Mouse (Mus musculus): ENCODE data around the gene Magi2. TPM values are rescaled to one million over a fixed set of nuclear protein-coding genes. Genes with fewer than 3 reads are reported as not detected.

Gene Magi2
- polyA plus RNA-seq, 1 experiment from 2014 or later, result 3.0 TPM

- WGBS, result 61% methylated on average over 4 of the region's 4 CpGs
Observed at GRCm38 (mm10) chr5:20062011-20062410, 835.2 kb downstream of the Magi2 start.

DNA sequence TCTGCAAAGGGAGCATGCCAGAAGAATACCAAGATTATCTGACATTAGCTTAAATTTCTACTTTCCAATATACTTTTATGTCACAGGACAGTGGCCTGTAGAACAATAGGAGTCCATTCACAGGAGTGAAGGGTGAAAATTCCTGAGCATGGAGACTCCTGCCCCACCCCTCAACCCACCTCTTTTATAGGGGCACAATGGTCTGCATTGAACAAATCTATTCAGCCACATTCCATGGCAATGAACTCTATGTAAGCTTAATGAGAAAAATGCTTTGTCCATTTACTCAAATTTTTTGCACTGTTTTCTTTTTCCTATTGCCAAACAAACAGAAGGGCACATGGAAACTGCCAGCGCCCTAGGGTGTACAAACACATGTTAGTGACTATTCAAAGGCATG is 838.2 kb downstream of the Magi2 start:
- 78% methylated on average over 1 of the region's 1 CpGs for WGBS
- no peak overlapping the region for H3K27ac ChIP-seq (replicated peaks; ENCODE audit: low read depth, low read length)
- no peaks in the 10 kb centered on the region for H3K9me3 ChIP-seq (replicated peaks; ENCODE audit: control insufficient read depth, low read length)
- no peak for ATAC-seq (replicated peaks; ENCODE audit: insufficient number of reproducible peaks, low FRiP score, low TSS enrichment, low read depth)
- no peak overlapping the region for H3K4me2 ChIP-seq (ENCODE audit: low read depth, low read length)
- no peaks in the 10 kb centered on the region for H3K27me3 ChIP-seq (ENCODE audit: control insufficient read depth, insufficient read depth, low read length)
- DNase-seq (ENCODE audit: low spot score), result no peak
- no peak overlapping the region for H3K4me3 ChIP-seq (ENCODE audit: low read depth, low read length)
- no peaks in the 10 kb centered on the region for H3K36me3 ChIP-seq (replicated peaks; ENCODE audit: control insufficient read depth, insufficient read depth, low read depth, low read length)
- no peak overlapping the region for H3K9ac ChIP-seq (replicated peaks; ENCODE audit: low read length)
- no peaks in the 10 kb centered on the region for H3K4me1 ChIP-seq (ENCODE audit: control insufficient read depth, insufficient read depth, low read length)

More at GRCm38 (mm10) chr5:20062011-20062410, 835.2 kb downstream of the Magi2 start:
- H3K9ac ChIP-seq (replicated peaks; ENCODE audit: low read length), result no peak overlapping the region
- H3K4me1 ChIP-seq (ENCODE audit: control insufficient read depth, insufficient read depth, low read length), result no peaks in the 10 kb centered on the region
- no peaks in the 10 kb centered on the region for H3K36me3 ChIP-seq (replicated peaks; ENCODE audit: control insufficient read depth, insufficient read depth, low read depth, low read length)
- H3K4me2 ChIP-seq (ENCODE audit: low read depth, low read length), result no peak overlapping the region
- no peaks in the 10 kb centered on the region for H3K27me3 ChIP-seq (ENCODE audit: control insufficient read depth, insufficient read depth, low read length)
- no peak for DNase-seq (ENCODE audit: low spot score)
- no peak overlapping the region for H3K4me3 ChIP-seq (ENCODE audit: low read depth, low read length)
- ATAC-seq (replicated peaks; ENCODE audit: insufficient number of reproducible peaks, low FRiP score, low TSS enrichment, low read depth), result no peak
- no peak overlapping the region for H3K27ac ChIP-seq (replicated peaks; ENCODE audit: low read depth, low read length)
- no peaks in the 10 kb centered on the region for H3K9me3 ChIP-seq (replicated peaks; ENCODE audit: control insufficient read depth, low read length)

DNA sequence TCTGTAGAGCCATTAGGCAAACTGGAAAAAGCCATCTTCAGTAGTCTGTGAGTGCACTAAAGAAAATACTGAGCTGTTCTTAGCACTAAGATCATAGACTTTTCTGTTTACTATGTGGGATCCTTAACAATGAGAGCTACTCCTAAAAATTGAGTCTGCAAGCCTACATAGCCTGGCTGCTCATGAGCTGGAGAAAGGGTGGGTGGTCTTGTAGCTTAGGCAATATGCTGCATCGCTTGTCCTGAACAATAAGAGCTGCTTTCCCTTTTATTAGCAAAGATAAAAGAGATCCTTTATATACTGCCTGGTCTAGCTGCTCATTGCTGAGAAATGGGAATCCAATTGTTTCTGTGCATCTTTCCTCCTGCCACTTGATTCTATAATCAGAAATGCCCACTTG is 841.7 kb downstream of the Magi2 start:
- no peaks in the 10 kb centered on the region for H3K36me3 ChIP-seq (replicated peaks; ENCODE audit: control insufficient read depth, insufficient read depth, low read depth, low read length)

DNA sequence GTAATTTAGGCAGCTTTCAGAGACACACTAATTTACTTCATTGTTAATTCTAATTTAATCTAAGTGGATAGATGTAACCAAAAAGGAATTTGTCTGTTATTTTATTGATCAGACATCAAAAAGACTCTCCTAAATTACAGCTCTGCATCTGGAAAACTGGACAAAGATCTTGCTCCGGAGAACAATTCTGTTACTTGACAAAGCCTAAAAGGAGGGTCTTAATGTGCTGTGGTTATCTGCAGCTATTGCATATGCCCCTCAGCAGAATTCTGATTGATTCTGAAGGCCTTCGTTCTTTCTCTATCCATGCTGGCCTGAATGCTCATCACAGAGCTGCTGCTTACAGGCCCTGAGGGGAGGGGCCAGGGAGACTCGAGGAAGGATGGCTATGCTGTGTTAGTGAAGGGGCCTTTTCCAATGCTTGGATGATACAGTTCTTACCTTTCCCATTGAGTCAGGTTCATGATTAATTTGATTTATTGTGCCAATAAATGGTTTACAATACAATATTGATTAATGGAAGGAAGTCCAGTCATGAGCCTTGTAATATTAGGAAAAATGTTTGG is 842.2 kb downstream of the Magi2 start:
- ATAC-seq (replicated peaks; ENCODE audit: insufficient number of reproducible peaks, low FRiP score, low TSS enrichment, low read depth) (no peak), DNase-seq (ENCODE audit: low spot score) (no peak)
- Histone ChIP-seq H3K27ac (replicated peaks; ENCODE audit: low read depth, low read length) (no peak overlapping the region), H3K4me3 (ENCODE audit: low read depth, low read length) (no peak overlapping the region), H3K27me3 (ENCODE audit: control insufficient read depth, insufficient read depth, low read length) (no peaks in the 10 kb centered on the region), H3K4me1 (ENCODE audit: control insufficient read depth, insufficient read depth, low read length) (no peaks in the 10 kb centered on the region), H3K9ac (replicated peaks; ENCODE audit: low read length) (no peak overlapping the region), H3K9me3 (replicated peaks; ENCODE audit: control insufficient read depth, low read length) (no peaks in the 10 kb centered on the region), H3K4me2 (ENCODE audit: low read depth, low read length) (no peak overlapping the region), H3K36me3 (replicated peaks; ENCODE audit: control insufficient read depth, insufficient read depth, low read depth, low read length) (no peaks in the 10 kb centered on the region)
- 42% methylated on average over 3 of the region's 3 CpGs for WGBS

More for the DNA sequence above, 841.7 kb downstream of the Magi2 start:
- no peak overlapping the region for H3K27ac ChIP-seq (replicated peaks; ENCODE audit: low read depth, low read length)
- H3K4me1 ChIP-seq (ENCODE audit: control insufficient read depth, insufficient read depth, low read length), result no peaks in the 10 kb centered on the region
- H3K9me3 ChIP-seq (replicated peaks; ENCODE audit: control insufficient read depth, low read length), result no peaks in the 10 kb centered on the region
- no peak overlapping the region for H3K4me3 ChIP-seq (ENCODE audit: low read depth, low read length)
- WGBS, result 78% methylated on average over 1 of the region's 1 CpGs
- ATAC-seq (replicated peaks; ENCODE audit: insufficient number of reproducible peaks, low FRiP score, low TSS enrichment, low read depth) (no peak), DNase-seq (ENCODE audit: low spot score) (no peak)
- no peaks in the 10 kb centered on the region for H3K27me3 ChIP-seq (ENCODE audit: control insufficient read depth, insufficient read depth, low read length)
- no peak overlapping the region for H3K4me2 ChIP-seq (ENCODE audit: low read depth, low read length)
- no peak overlapping the region for H3K9ac ChIP-seq (replicated peaks; ENCODE audit: low read length)

GRCm38 (mm10) chr5:20074101-20074500 is 847.3 kb downstream of the Magi2 start:
- DNase-seq (ENCODE audit: low spot score) (no peak), ATAC-seq (replicated peaks; ENCODE audit: insufficient number of reproducible peaks, low FRiP score, low TSS enrichment, low read depth) (no peak)
- H3K27me3 ChIP-seq (ENCODE audit: control insufficient read depth, insufficient read depth, low read length), result no peaks in the 10 kb centered on the region
- no peaks in the 10 kb centered on the region for H3K4me1 ChIP-seq (ENCODE audit: control insufficient read depth, insufficient read depth, low read length)
- H3K9me3 ChIP-seq (replicated peaks; ENCODE audit: control insufficient read depth, low read length), result no peaks in the 10 kb centered on the region
- no peaks in the 10 kb centered on the region for H3K36me3 ChIP-seq (replicated peaks; ENCODE audit: control insufficient read depth, insufficient read depth, low read depth, low read length)
- WGBS, result 79% methylated on average over 5 of the region's 5 CpGs
- no peak overlapping the region for H3K9ac ChIP-seq (replicated peaks; ENCODE audit: low read length)
- H3K27ac ChIP-seq (replicated peaks; ENCODE audit: low read depth, low read length), result no peak overlapping the region
- H3K4me2 ChIP-seq (ENCODE audit: low read depth, low read length), result no peak overlapping the region
- no peak overlapping the region for H3K4me3 ChIP-seq (ENCODE audit: low read depth, low read length)

- no peaks in the 10 kb centered on the region for H3K4me1 ChIP-seq (ENCODE audit: control insufficient read depth, insufficient read depth, low read length)
- no peak for ATAC-seq (replicated peaks; ENCODE audit: insufficient number of reproducible peaks, low FRiP score, low TSS enrichment, low read depth)
- no peak overlapping the region for H3K4me3 ChIP-seq (ENCODE audit: low read depth, low read length)
- no peaks in the 10 kb centered on the region for H3K27me3 ChIP-seq (ENCODE audit: control insufficient read depth, insufficient read depth, low read length)
- H3K27ac ChIP-seq (replicated peaks; ENCODE audit: low read depth, low read length), result no peak overlapping the region
- 86% methylated on average over 4 of the region's 4 CpGs for WGBS
- no peaks in the 10 kb centered on the region for H3K9me3 ChIP-seq (replicated peaks; ENCODE audit: control insufficient read depth, low read length)
- H3K9ac ChIP-seq (replicated peaks; ENCODE audit: low read length), result no peak overlapping the region
- H3K36me3 ChIP-seq (replicated peaks; ENCODE audit: control insufficient read depth, insufficient read depth, low read depth, low read length), result no peaks in the 10 kb centered on the region
- DNase-seq (ENCODE audit: low spot score), result no peak
- H3K4me2 ChIP-seq (ENCODE audit: low read depth, low read length), result no peak overlapping the region
Observed at GRCm38 (mm10) chr5:20074867-20075266, 848.0 kb downstream of the Magi2 start.

GRCm38 (mm10) chr5:20078931-20079330 is 852.1 kb downstream of the Magi2 start:
- 73% methylated on average over 7 of the region's 7 CpGs for WGBS
- no peak overlapping the region for H3K27ac ChIP-seq (replicated peaks; ENCODE audit: low read depth, low read length)
- H3K27me3 ChIP-seq (ENCODE audit: control insufficient read depth, insufficient read depth, low read length), result no peaks in the 10 kb centered on the region
- no peak overlapping the region for H3K4me3 ChIP-seq (ENCODE audit: low read depth, low read length)
- H3K4me1 ChIP-seq (ENCODE audit: control insufficient read depth, insufficient read depth, low read length), result no peaks in the 10 kb centered on the region
- no peak overlapping the region for H3K9ac ChIP-seq (replicated peaks; ENCODE audit: low read length)
- DNase-seq (ENCODE audit: low spot score) (no peak), ATAC-seq (replicated peaks; ENCODE audit: insufficient number of reproducible peaks, low FRiP score, low TSS enrichment, low read depth) (no peak)
- H3K36me3 ChIP-seq (replicated peaks; ENCODE audit: control insufficient read depth, insufficient read depth, low read depth, low read length), result no peaks in the 10 kb centered on the region
- no peak overlapping the region for H3K4me2 ChIP-seq (ENCODE audit: low read depth, low read length)
- no peaks in the 10 kb centered on the region for H3K9me3 ChIP-seq (replicated peaks; ENCODE audit: control insufficient read depth, low read length)

GRCm38 (mm10) chr5:20080605-20081309 is 853.9 kb downstream of the Magi2 start:
- 15% methylated on average over 9 of the region's 9 CpGs for WGBS
- Histone ChIP-seq H3K27me3 (ENCODE audit: control insufficient read depth, insufficient read depth, low read length) (no peaks in the 10 kb centered on the region), H3K4me1 (ENCODE audit: control insufficient read depth, insufficient read depth, low read length) (no peaks in the 10 kb centered on the region), H3K27ac (replicated peaks; ENCODE audit: low read depth, low read length) (no peak overlapping the region), H3K4me3 (ENCODE audit: low read depth, low read length) (no peak overlapping the region), H3K9me3 (replicated peaks; ENCODE audit: control insufficient read depth, low read length) (no peaks in the 10 kb centered on the region), H3K4me2 (ENCODE audit: low read depth, low read length) (no peak overlapping the region), H3K9ac (replicated peaks; ENCODE audit: low read length) (no peak overlapping the region), H3K36me3 (replicated peaks; ENCODE audit: control insufficient read depth, insufficient read depth, low read depth, low read length) (no peaks in the 10 kb centered on the region)
- DNase-seq (ENCODE audit: low spot score) (peak; percentile 91), ATAC-seq (replicated peaks; ENCODE audit: insufficient number of reproducible peaks, low FRiP score, low TSS enrichment, low read depth) (0 out of 2 replicates have a peak, but pooled peaks have one; percentile 45)
